Mouse (Mus musculus) CH12.LX (cell line): ENCODE measurements around the gene Lrrc15. TPM values are rescaled to one million over a fixed set of nuclear protein-coding genes. Genes with fewer than 3 reads are reported as not detected.

Experiments
- DNase-seq: peaks from one replicate; pipeline ENCODE4 v3.0.0-alpha.2; 2013; ENCODE audit errors: extremely low read depth
- H3K27ac ChIP-seq: 2 replicates; pipeline ENCODE4 v1.5.1; 2012; ENCODE audit warnings: low read depth, mild to moderate bottlenecking, control low read depth, moderate library complexity; ENCODE audit not compliant: insufficient read depth
- H3K27me3 ChIP-seq: replicated peaks from 2 replicates; pipeline ENCODE3; 2012; ENCODE audit warnings: inconsistent platforms
- H3K36me3 ChIP-seq, 2 experiments: replicated peaks in 1 of 2; 2 replicates each; pipeline versions ENCODE3 to v1.6.1; 2012; ENCODE audit warnings: inconsistent platforms in 1 of 2, low read length in 1 of 2, mild to moderate bottlenecking in 1 of 2, mixed read lengths in 1 of 2, moderate library complexity in 1 of 2; ENCODE audit not compliant: control insufficient read depth in 1 of 2, insufficient read depth in 1 of 2
- H3K4me1 ChIP-seq, 2 experiments: 2 replicates each; pipeline ENCODE4 v1.6.1; 2012; ENCODE audit warnings: inconsistent platforms in 1 of 2, moderate library complexity in 1 of 2; ENCODE audit not compliant: insufficient read depth in 2 of 2, control insufficient read depth in 1 of 2
- H3K4me2 ChIP-seq: 2 replicates; pipeline ENCODE4 v1.6.1; 2012; ENCODE audit warnings: low read depth, mild to moderate bottlenecking, control low read depth; ENCODE audit not compliant: poor library complexity, insufficient read depth, severe bottlenecking
- H3K4me3 ChIP-seq, 3 experiments: fragments of 150-350 bp in 1 of 3; sonication (generic) in 1 of 3; replicated peaks in 1 of 3; 2 replicates each; pipeline versions ENCODE3 to v1.5.1; 2011 to 2012; ENCODE audit warnings: low read depth in 2 of 3, low read length in 2 of 3, mild to moderate bottlenecking in 2 of 3, moderate library complexity in 2 of 3, control low read depth in 1 of 3, improper control_type of control experiment in 1 of 3, inconsistent platforms in 1 of 3, mixed read lengths in 1 of 3; ENCODE audit not compliant: poor library complexity in 1 of 3
- H3K79me2 ChIP-seq: replicated peaks from 2 replicates; pipeline ENCODE4 v1.6.1; 2012; ENCODE audit warnings: mild to moderate bottlenecking, moderate library complexity; ENCODE audit not compliant: control insufficient read depth, poor library complexity, insufficient read depth, severe bottlenecking; ENCODE audit errors: extremely low read depth
- H3K9ac ChIP-seq: 2 replicates; pipeline ENCODE4 v1.6.1; 2012; ENCODE audit warnings: low read depth, mild to moderate bottlenecking, control low read depth, moderate library complexity; ENCODE audit not compliant: insufficient read depth
- H3K9me3 ChIP-seq: replicated peaks from 2 replicates; pipeline ENCODE3; 2012; ENCODE audit warnings: low read length, inconsistent platforms, mixed read lengths
- BHLHE40 ChIP-seq: IDR thresholded peaks from 2 replicates; pipeline ENCODE4 v1.6.1; 2011; ENCODE audit warnings: mild to moderate bottlenecking, low read depth, low read length, improper control_type of control experiment
- E2F4 ChIP-seq: IDR thresholded peaks from 2 replicates; pipeline ENCODE4 v1.6.1; 2011; ENCODE audit warnings: low read depth, low read length, improper control_type of control experiment; ENCODE audit not compliant: insufficient replicate concordance
- ELF1 ChIP-seq: IDR thresholded peaks from 2 replicates; pipeline ENCODE4 v1.6.1; 2014; ENCODE audit warnings: low read depth, mild to moderate bottlenecking, inconsistent platforms, low read length, improper control_type of control experiment
- EP300 ChIP-seq: IDR thresholded peaks from 2 replicates; pipeline ENCODE4 v1.6.1; 2011; ENCODE audit warnings: low read length, improper control_type of control experiment
- ETS1 ChIP-seq: conservative IDR thresholded peaks from 2 replicates; pipeline ENCODE4 v1.6.1; 2012; ENCODE audit warnings: low read depth, mild to moderate bottlenecking, inconsistent platforms, low read length, improper control_type of control experiment, moderate library complexity
- HCFC1 ChIP-seq: IDR thresholded peaks from 2 replicates; pipeline ENCODE4 v1.6.1; 2012; ENCODE audit warnings: low read depth, mild to moderate bottlenecking, inconsistent platforms, low read length, improper control_type of control experiment
- MAFK ChIP-seq: IDR thresholded peaks from 2 replicates; pipeline ENCODE4 v1.6.1; 2011; ENCODE audit warnings: low read length, improper control_type of control experiment; ENCODE audit not compliant: insufficient replicate concordance
- MAX ChIP-seq: IDR thresholded peaks from 2 replicates; pipeline ENCODE4 v1.6.1; 2011; ENCODE audit warnings: low read length, improper control_type of control experiment
- MAZ ChIP-seq: IDR thresholded peaks from 2 replicates; pipeline ENCODE4 v1.6.1; 2012; ENCODE audit warnings: low read depth, mild to moderate bottlenecking, inconsistent platforms, low read length, improper control_type of control experiment, moderate library complexity
- MEF2A ChIP-seq: IDR thresholded peaks from 2 replicates; pipeline ENCODE4 v1.6.1; 2014; ENCODE audit warnings: low read depth, mild to moderate bottlenecking, inconsistent platforms, low read length, improper control_type of control experiment, borderline replicate concordance
- NRF1 ChIP-seq: IDR thresholded peaks from 2 replicates; pipeline ENCODE4 v1.6.1; 2014; ENCODE audit warnings: low read depth, mild to moderate bottlenecking, inconsistent platforms, low read length, improper control_type of control experiment, moderate library complexity
- PAX5 ChIP-seq: IDR thresholded peaks from 2 replicates; pipeline ENCODE4 v1.6.1; 2012; ENCODE audit warnings: low read length, inconsistent platforms, mixed read lengths
- SIN3A ChIP-seq: IDR thresholded peaks from 2 replicates; pipeline ENCODE4 v1.6.1; 2012; ENCODE audit warnings: low read length, improper control_type of control experiment, inconsistent platforms
- SMC3 ChIP-seq: IDR thresholded peaks from 2 replicates; pipeline ENCODE4 v1.6.1; 2011; ENCODE audit warnings: low read depth, low read length, improper control_type of control experiment
- TCF12 ChIP-seq: IDR thresholded peaks from 2 replicates; pipeline ENCODE4 v1.6.1; 2014; ENCODE audit warnings: low read depth, mild to moderate bottlenecking, inconsistent platforms, low read length, improper control_type of control experiment
- USF1 ChIP-seq: IDR thresholded peaks from 2 replicates; pipeline ENCODE4 v1.6.1; 2014; ENCODE audit warnings: low read depth, mild to moderate bottlenecking, inconsistent platforms, low read length, improper control_type of control experiment
- ZC3H11A ChIP-seq: IDR thresholded peaks from 2 replicates; pipeline ENCODE4 v1.6.1; 2012; ENCODE audit warnings: low read depth, mild to moderate bottlenecking, inconsistent platforms, low read length, improper control_type of control experiment
- ZKSCAN1 ChIP-seq: IDR thresholded peaks from 2 replicates; pipeline ENCODE4 v1.6.1; 2012; ENCODE audit warnings: low read depth, inconsistent platforms, low read length, improper control_type of control experiment, borderline replicate concordance
- ZNF384 ChIP-seq: IDR thresholded peaks from 2 replicates; pipeline ENCODE4 v1.6.1; 2012; ENCODE audit warnings: low read depth, low read length, improper control_type of control experiment, inconsistent platforms
- dilution Hi-C: fragments of 300-500 bp; cut with MboI; formaldehyde crosslinking; loops from 2 replicates; pipeline ENCODE4 v1.14.3; 2020; ENCODE audit warnings: low sequenced_read_pairs; ENCODE audit not compliant: extremely low pct_unique_long_range_greater_than_20kb, extremely low pct_ligation_motif_present
- in situ Hi-C: fragments of 300-500 bp; cut with MboI; formaldehyde crosslinking; loops from 3 replicates; pipeline ENCODE4 v1.14.3; 2019; ENCODE audit warnings: low sequenced_read_pairs, low pct_ligation_motif_present, low pct_unique_long_range_greater_than_20kb, mixed read lengths
- polyA plus RNA-seq: library from polyadenylated mRNA; unstranded; fragments of >175 nt; gene quantifications from 2 replicates; pipeline ENCODE4 v1.2.1, GENCODE M21; 2012; ENCODE audit warnings: low read depth; ENCODE audit not compliant: insufficient read length
- total RNA-seq, 2 experiments: library from RNA; depleted of rRNA; stranded (reverse); fragments of 300-350 nt in 1 of 2; fragments of >200 nt in 1 of 2; gene quantifications; 2 replicates each; pipeline ENCODE4 v1.2.3; 2012 to 2014

Lrrc15 gene
- total and polyA plus RNA-seq, 3 experiments = not detected

DNA sequence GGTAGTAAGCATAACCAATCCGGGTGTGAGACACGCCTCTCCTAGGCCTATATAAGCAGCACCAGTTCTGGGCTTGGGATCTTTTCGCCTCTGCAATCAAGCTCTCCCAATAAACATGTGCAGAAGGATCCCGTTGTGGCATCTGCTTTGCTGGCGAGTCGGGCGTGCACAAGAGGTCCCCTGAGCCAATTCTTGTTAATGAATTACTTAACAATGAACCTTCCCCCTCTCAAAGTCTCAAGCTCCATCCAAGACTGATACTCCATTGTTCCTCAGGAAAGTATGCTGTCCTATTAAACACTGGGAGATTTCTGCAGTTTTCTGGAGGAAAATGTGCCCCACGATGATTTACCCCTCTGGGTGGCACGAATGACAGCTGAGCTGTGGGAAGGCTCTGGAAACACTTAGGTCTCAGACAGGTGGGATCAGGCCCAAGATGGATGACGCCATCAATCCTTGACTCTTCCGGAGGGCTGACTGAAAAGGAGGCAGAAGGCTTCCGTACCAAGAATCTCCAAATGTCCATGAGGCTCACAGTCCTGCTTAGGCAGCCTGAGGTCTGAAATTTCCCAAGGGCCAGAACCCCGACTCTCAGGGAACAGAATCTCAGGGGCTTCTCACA is 61.8 kb downstream of the Lrrc15 start:
- Histone ChIP-seq H3K36me3 (no peaks in the 10 kb centered on the region), H3K4me3 (no peak overlapping the region), H3K27ac (no peak overlapping the region), H3K9me3 (no peaks in the 10 kb centered on the region), H3K4me2 (no peak overlapping the region), H3K79me2 (no peaks in the 10 kb centered on the region), H3K4me1 (no peaks in the 10 kb centered on the region), H3K27me3 (peaks cover 6% of the 10 kb centered on the region), H3K9ac (no peak overlapping the region)
- dilution Hi-C loops = no loop called here
- TF ChIP-seq PAX5 (no peak), MAZ (no peak), E2F4 (no peak), ELF1 (no peak), TCF12 (no peak), BHLHE40 (no peak), MEF2A (no peak), NRF1 (no peak), HCFC1 (no peak), ZKSCAN1 (no peak), ETS1 (no peak), USF1 (no peak), MAFK (no peak), SIN3A (no peak), ZNF384 (no peak), SMC3 (no peak), EP300 (no peak), ZC3H11A (no peak), MAX (no peak)
- in situ Hi-C loops = loop anchor here (10.0 kb wide), 1 partner anchor 486 kb away; no protein-coding TSS in a partner anchor
- no peak for DNase-seq

Other genes with a start within 250 kb of the Lrrc15 start
- gene Hes1, start 218.9 kb downstream of the Lrrc15 start, total RNA-seq (2012; rRNA removed) = 3.4 and 3.6 TPM in 2 replicates
- 1.4 and 2.4 TPM in 2 replicates for gene Hes1, start 218.9 kb downstream of the Lrrc15 start, total RNA-seq (2014; rRNA removed)
- 0.53 and 1.6 TPM in 2 replicates for gene Hes1, start 218.9 kb downstream of the Lrrc15 start, polyA plus RNA-seq
- not detected in 2 replicates for gene Cpn2, start 15.8 kb downstream of the Lrrc15 start, total RNA-seq (2012; rRNA removed)
- not detected in 2 replicates for gene Cpn2, start 15.8 kb downstream of the Lrrc15 start, total RNA-seq (2014; rRNA removed)
- not detected in 2 replicates for gene Cpn2, start 15.8 kb downstream of the Lrrc15 start, polyA plus RNA-seq
- gene Gp5, start 27.5 kb upstream of the Lrrc15 start, total RNA-seq (2012; rRNA removed) = 0.17 and 0.25 TPM in 2 replicates
- 0.09 TPM in 1 of 2 replicates, not detected in the other for gene Gp5, start 27.5 kb upstream of the Lrrc15 start, total RNA-seq (2014; rRNA removed)
- 0.11 TPM in 1 of 2 replicates, not detected in the other for gene Gp5, start 27.5 kb upstream of the Lrrc15 start, polyA plus RNA-seq
- gene Atp13a3, start 122.7 kb upstream of the Lrrc15 start, total RNA-seq (2012; rRNA removed) = 49.9 and 59.9 TPM in 2 replicates
- gene Atp13a3, start 122.7 kb upstream of the Lrrc15 start, total RNA-seq (2014; rRNA removed) = 46.7 and 46.9 TPM in 2 replicates
- 59.1 and 73.0 TPM in 2 replicates for gene Atp13a3, start 122.7 kb upstream of the Lrrc15 start, polyA plus RNA-seq